Mouse (Mus musculus) kidney, postnatal 36 days (tissue): ENCODE measurements around the gene Naa80.

Source experiments
- DNase-seq, 2 experiments: peaks; one replicate each; pipeline ENCODE4 v3.0.0; 2021 to 2022; ENCODE audit warnings: mixed read lengths in 2 of 2

The Naa80 gene

DNA sequence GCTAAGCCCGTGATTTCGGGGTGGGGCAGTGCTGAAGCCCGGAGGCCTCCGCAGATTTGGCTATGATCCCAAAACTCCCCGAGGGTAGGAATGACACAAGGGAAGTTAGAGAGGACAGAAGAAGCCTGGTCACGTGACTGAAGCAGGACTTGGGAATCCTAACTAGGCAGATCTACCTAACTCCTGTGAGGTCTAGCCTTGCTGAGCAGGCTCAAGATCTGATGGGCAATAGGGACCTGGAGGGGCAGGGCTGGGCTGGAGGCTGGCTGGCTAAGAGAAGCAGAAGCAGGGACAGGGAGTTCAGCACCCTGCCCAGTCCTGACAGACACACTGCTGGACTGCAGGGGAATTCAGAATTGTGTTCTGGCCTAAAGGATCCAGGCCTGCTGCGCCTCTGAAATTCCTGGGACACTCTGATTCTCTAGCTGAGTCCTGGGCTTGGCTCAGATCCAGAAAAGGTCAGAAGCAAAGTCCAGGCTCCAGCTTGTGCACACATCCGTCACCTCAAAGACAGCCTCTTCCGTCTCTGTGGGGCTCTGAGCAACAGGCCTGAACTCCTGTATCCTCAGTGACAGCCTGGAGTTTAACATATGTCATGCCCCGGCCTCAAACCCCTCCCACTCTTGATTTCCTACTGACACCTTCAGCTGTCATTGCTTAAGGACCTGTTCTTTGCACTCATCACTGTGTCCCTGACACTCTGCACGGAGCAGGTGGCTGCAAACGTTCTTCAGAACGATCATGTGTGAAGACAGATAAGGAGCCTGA lies 40.3 kb downstream of the Naa80 start:
- DNase-seq = peak; percentile 89 to 94

- DNase-seq = no peak
These were observed 40.8 kb downstream of the Naa80 start for GRCm38 (mm10) chr9:107619546-107619879.

GRCm38 (mm10) chr9:107620954-107621353 lies 42.3 kb downstream of the Naa80 start:
- DNase-seq = peak; percentile 63 to 73

GRCm38 (mm10) chr9:107624539-107624938 lies 45.9 kb downstream of the Naa80 start:
- DNase-seq = peak in 1 of 2 experiments; percentile 77

- DNase-seq = no peak
These were observed 46.3 kb downstream of the Naa80 start for GRCm38 (mm10) chr9:107624951-107625350.

DNA sequence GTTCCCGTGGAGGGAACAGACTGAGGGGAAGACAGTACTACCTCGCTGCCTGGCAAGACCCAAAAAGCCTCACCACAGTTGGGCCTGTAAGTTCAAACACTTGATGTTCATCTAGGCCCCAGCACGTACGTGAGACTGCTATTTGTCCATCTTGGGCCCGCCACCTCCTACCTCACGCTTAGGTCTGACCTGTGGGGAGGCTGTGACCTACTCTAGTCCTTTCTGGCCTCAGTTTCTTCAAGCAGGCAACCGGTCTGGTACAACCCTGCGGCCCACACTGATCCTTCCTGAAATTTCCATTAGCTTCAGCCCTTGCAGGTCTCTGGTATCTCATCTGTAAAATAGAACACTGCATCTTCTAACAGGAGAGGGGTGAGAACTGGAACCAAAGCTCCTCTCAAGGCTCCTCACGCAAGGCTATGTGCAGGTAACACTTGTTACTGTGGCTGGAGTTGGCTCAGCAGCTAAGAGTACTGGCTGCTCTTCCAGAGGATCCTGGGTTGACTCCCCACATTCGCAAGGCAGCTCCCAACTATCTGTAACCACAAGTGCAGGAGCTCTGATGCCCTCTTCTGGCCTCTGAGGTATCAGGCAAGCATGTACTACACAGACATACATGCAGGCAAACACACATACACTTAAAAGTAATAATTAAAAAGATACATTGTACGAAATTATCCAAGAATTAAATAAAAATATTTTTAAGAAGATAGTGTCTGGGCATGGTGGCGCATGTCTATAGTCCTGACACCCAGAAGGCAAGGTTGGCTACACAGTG lies 46.9 kb downstream of the Naa80 start:
- DNase-seq = no peak

GRCm38 (mm10) chr9:107626158-107626843 lies 47.6 kb downstream of the Naa80 start:
- no peak for DNase-seq

GRCm38 (mm10) chr9:107626844-107627277 lies 48.2 kb downstream of the Naa80 start:
- peak; percentile 86 to 96 for DNase-seq

DNA sequence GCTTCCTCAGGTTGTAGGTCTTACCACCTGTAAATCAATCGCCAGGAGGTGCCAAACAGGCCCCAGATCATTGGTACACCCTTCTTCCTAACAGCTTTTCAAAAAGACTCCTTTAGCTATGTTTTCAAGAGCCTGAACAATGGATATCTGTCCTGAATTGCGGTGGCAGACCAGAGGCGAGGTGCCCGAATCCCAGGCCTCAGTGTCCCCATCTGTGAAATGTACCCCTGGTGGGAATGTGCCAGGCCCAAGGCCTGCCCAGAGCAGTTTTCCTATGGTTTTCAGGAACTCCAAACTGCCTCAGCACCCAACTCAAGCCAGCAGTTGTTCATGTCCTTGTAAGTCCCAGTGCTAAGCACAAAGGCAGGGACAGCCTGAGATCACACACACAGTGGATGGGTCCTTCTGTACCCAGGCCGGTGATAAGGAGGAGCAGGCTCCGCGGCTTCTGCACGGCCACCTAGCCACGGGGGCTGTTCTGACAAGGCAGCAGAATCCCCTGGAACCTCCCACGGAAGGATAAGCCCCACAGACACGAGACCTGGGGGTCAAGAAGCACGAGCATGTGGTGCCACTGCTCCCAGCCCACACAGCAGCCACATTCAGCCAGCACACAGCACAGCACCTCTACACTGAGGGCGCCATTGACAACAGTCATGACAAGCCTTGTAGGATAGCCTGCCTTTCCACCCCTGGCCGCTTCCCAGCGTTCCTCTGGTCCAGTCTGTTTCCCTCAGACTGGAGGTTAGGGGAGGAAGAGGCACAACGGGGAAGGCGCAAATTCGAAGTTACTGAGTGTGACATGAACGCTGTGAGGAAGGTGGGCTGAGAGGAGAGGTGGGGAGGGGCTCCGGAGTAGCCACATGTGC lies 48.9 kb downstream of the Naa80 start:
- no peak for DNase-seq

- peak; percentile 75 to 80 for DNase-seq
These were observed 50.2 kb downstream of the Naa80 start for GRCm38 (mm10) chr9:107628721-107629410.

DNA sequence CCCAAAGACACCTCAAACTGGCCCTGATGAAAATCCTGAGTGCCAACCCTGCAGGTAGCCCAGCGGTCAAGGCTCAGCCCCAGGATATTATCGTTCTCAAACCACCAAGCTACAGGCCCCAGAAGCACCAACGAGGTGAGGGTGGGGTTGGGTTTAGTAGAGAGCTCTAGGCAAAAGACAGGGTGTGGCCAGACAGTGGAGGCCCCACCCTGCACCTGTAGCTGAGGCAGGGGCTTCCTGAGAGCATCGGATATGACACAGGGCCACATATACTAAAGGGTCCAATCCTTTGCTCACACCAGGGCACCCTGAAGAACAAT lies 50.7 kb downstream of the Naa80 start:
- DNase-seq = no peak

DNA sequence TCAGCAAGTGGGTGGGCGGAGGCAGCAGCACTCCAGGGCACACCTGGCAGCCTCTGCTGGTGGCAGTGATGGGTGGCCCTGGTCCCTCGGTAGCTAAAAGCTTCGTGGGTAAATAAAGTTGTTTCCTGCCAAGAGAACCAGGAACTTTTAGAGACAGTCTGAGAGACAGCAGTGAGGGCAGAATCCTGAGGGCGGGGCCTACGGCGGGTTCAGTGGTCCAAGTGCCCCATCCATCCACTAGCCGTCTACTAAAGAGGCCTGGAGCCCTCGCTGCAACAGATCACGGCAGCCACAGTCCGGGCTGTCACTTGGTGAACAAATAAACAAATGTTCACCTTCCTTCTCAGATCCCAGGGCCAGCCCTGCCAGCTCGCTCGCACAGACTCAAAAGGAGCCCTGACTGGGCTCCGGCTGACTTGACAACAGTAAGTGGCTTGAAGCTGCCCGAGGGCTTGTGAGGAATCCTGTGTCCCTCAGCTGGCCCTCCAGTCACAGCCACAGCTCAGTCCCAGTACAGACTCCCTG lies 51.3 kb downstream of the Naa80 start:
- no peak for DNase-seq

DNA sequence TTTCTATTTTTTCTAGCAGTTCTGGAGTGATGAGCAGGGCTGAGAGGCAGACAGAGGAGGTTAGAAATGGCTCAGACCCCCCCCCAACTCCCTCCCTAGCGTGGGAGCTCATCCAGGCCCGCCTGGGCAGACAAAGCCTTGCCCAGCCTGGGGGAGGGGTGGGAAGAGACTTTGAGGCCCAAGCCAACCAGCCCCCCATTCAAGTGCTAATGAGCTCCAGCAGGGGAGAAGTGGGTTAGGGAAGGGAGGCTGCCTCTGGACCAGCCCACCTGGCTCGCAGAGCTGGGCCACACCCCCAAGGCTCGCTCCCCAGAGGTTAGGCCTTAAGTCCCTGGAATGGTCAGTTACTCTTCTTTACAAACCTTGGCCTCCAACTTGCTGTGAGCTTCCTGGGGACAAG lies 51.9 kb downstream of the Naa80 start:
- DNase-seq = no peak

DNA sequence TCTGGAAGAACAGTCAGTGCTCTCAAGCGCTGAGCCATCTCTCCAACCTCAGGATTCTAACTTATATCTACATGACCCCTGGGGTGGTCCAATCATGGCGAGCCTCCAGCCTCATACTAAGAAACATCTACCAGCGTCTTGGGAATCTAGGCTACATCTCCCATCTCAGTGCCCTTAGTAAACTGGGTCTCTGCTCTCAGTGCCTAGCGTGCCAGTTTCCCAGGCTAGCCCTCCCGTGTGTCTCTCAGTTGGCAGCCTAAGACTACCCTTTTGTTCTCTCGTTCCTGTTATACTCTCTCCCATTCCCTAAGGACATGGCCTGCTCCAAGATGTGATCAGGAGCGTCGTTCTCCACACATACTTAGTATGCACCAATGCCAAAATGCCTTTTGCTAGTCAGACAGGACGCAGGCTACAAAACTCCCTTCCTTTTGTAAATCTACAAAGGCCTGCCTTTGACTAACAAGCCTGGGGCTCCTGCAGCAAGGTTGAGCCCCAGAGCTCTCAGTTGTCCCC lies 52.7 kb downstream of the Naa80 start:
- no peak for DNase-seq

DNA sequence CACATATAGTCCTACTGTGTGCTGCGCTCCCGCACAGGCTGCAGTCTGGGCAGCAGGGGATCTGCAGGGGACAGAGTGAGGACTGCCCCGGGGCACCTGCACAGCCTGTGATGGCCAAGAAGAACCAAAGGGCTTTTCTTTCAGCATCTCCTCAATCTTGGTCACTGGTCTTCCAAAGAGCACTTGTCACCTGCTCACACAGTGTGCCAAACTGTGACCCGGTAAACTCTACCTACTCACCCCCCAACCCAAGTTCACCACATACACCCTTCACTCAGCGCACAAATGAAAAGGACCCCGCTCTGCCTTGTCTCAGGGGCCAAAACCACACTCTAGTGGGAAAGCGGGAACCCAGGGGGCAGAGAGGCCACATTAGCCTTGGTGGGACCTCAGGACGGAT lies 53.2 kb downstream of the Naa80 start:
- no peak for DNase-seq

- DNase-seq = peak in 1 of 2 experiments; percentile 61
These were observed 53.8 kb downstream of the Naa80 start for GRCm38 (mm10) chr9:107632478-107632877.

GRCm38 (mm10) chr9:107633091-107633660 lies 54.5 kb downstream of the Naa80 start:
- DNase-seq = peak; percentile 84 to 87
